Mouse (Mus musculus): ENCODE data around the gene Ankrd55. TPM values are rescaled to one million over a fixed set of nuclear protein-coding genes. Genes with fewer than 3 reads are reported as not detected.
A peak's percentile ranks its signal among the peaks of the same experiment; 100 is the strongest.
"Not testable (repeated sequence)": the region's sequence is repeated elsewhere in the genome, so short reads cannot be mapped to it uniquely, and the experiment has no call there.

Gene Ankrd55
- polyA plus RNA-seq, 1 experiment = 3.0 TPM

DNA sequence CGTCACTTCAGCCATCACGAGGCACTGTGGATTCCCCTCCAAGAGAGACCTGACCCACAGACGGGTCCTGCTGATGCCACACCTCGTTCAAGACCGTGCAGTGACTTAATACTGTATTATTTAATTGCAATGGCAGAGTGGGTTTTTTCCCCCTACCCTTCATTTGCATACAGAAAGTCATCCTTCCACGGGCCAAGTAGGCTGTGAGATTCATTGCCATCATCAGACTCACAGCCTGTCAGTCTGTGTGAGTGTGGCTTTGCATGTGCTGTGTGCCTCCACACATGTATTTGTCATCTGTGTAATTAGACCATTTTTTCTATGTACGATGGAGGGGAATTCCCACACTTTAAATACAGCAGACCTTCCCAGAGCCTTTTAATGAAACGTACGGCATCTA, 1.1 kb downstream of the Ankrd55 start:
- Histone ChIP-seq H3K4me1 (ENCODE audit: control insufficient read depth, insufficient read depth, low read length) (peaks cover 2% of the 10 kb centered on the region; the same call in 1 of the 2 replicates), H3K4me3 (ENCODE audit: insufficient read depth, low read length) (no peak overlapping the region)
- TF ChIP-seq CTCF (IDR thresholded peaks at IDR 0.05; ENCODE audit: low read depth, low read length) (no peak), POLR2A (IDR thresholded peaks at IDR 0.05; ENCODE audit: borderline replicate concordance, low read depth, low read length) (no peak)

GRCm38 (mm10) chr13:112289981-112290380, 1.7 kb downstream of the Ankrd55 start:
- Histone ChIP-seq H3K4me3 (ENCODE audit: insufficient read depth, low read length) (no peak overlapping the region), H3K4me1 (ENCODE audit: control insufficient read depth, insufficient read depth, low read length) (peaks cover 2% of the 10 kb centered on the region; the same call in 1 of the 2 replicates), H3K27ac (ENCODE audit: insufficient read depth, low read depth, low read length) (no peak overlapping the region)
- TF ChIP-seq POLR2A (IDR thresholded peaks at IDR 0.05; ENCODE audit: borderline replicate concordance, low read depth, low read length) (no peak), CTCF (IDR thresholded peaks at IDR 0.05; ENCODE audit: low read depth, low read length) (no peak)

More for the DNA sequence above, 1.1 kb downstream of the Ankrd55 start:
- no peak overlapping the region for H3K27ac ChIP-seq (ENCODE audit: insufficient read depth, low read depth, low read length)

GRCm38 (mm10) chr13:112292489-112292888, 4.2 kb downstream of the Ankrd55 start:
- H3K4me3 ChIP-seq (ENCODE audit: insufficient read depth, low read length) = no peak overlapping the region
- peaks cover 2% of the 10 kb centered on the region; the same call in 1 of the 2 replicates for H3K4me1 ChIP-seq (ENCODE audit: control insufficient read depth, insufficient read depth, low read length)
- no peak overlapping the region for H3K27ac ChIP-seq (ENCODE audit: insufficient read depth, low read depth, low read length)
- no peak for TF ChIP-seq POLR2A (IDR thresholded peaks at IDR 0.05; ENCODE audit: borderline replicate concordance, low read depth, low read length)
- TF ChIP-seq CTCF (IDR thresholded peaks at IDR 0.05; ENCODE audit: low read depth, low read length) = no peak

- no peak overlapping the region for H3K27ac ChIP-seq (ENCODE audit: insufficient read depth, low read depth, low read length)
- TF ChIP-seq POLR2A (IDR thresholded peaks at IDR 0.05; ENCODE audit: borderline replicate concordance, low read depth, low read length) (no peak), CTCF (IDR thresholded peaks at IDR 0.05; ENCODE audit: low read depth, low read length) (no peak)
- H3K4me1 ChIP-seq (ENCODE audit: control insufficient read depth, insufficient read depth, low read length) = peaks cover 2% of the 10 kb centered on the region; the same call in 1 of the 2 replicates
- no peak overlapping the region for H3K4me3 ChIP-seq (ENCODE audit: insufficient read depth, low read length)
These were observed 4.8 kb downstream of the Ankrd55 start for GRCm38 (mm10) chr13:112293092-112293491.

DNA sequence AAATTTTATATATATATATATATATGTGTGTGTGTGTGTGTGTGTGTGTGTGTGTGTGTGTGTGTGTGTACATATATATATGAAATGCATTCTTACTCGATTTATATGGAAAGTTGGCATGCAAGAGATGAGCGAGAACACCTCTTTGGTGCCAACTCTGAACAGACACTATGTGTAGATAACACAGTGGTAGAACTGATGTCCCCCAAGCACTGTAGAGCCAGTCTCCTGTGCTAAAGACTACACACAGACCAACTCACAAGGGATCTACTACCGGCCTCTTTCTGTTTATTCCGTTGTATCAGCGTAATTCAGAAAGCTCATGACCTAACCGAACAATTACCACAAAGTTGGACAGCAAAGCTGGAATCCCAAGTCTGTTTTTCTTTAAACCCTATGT, 6.2 kb downstream of the Ankrd55 start:
- H3K27ac ChIP-seq (ENCODE audit: insufficient read depth, low read depth, low read length) = no peak overlapping the region
- no peak overlapping the region for H3K4me3 ChIP-seq (ENCODE audit: insufficient read depth, low read length)
- no peak for TF ChIP-seq CTCF (IDR thresholded peaks at IDR 0.05; ENCODE audit: low read depth, low read length)
- TF ChIP-seq POLR2A (IDR thresholded peaks at IDR 0.05; ENCODE audit: borderline replicate concordance, low read depth, low read length) = no peak
- H3K4me1 ChIP-seq (ENCODE audit: control insufficient read depth, insufficient read depth, low read length) = peaks cover 2% of the 10 kb centered on the region; the same call in 1 of the 2 replicates

DNA sequence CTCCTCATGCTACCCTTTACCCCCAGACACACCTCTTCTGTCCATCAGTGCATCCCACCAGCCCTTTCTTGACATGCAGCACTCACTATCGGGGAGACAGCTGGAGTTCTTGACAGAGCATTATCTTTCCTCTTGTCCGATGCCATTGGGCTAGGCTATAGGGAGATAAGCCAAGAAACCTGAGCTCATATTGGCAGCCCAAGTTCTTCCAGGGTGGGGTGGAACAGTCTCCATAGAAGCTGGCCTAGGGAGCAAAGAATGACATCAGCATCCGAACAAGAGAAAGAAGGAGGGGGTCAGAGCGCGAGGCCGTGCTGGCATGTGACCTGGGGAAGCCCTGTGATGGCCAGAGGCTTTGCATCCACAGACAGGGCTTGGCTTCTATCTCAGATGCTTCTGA, 9.5 kb downstream of the Ankrd55 start:
- Histone ChIP-seq H3K27ac (ENCODE audit: insufficient read depth, low read depth, low read length) (no peak overlapping the region), H3K4me3 (ENCODE audit: insufficient read depth, low read length) (no peak overlapping the region), H3K4me1 (ENCODE audit: control insufficient read depth, insufficient read depth, low read length) (peaks cover under 1% of the 10 kb centered on the region; the same call in 1 of the 2 replicates)
- no peak for TF ChIP-seq POLR2A (IDR thresholded peaks at IDR 0.05; ENCODE audit: borderline replicate concordance, low read depth, low read length)
- TF ChIP-seq CTCF (IDR thresholded peaks at IDR 0.05; ENCODE audit: low read depth, low read length) = no peak

- Histone ChIP-seq H3K27ac (ENCODE audit: insufficient read depth, low read depth, low read length) (no peak overlapping the region), H3K4me3 (ENCODE audit: insufficient read depth, low read length) (no peak overlapping the region), H3K4me1 (ENCODE audit: control insufficient read depth, insufficient read depth, low read length) (no peaks in the 10 kb centered on the region)
- TF ChIP-seq CTCF (IDR thresholded peaks at IDR 0.05; ENCODE audit: low read depth, low read length) = no peak
- TF ChIP-seq POLR2A (IDR thresholded peaks at IDR 0.05; ENCODE audit: borderline replicate concordance, low read depth, low read length) = no peak
These were observed 15.2 kb downstream of the Ankrd55 start for GRCm38 (mm10) chr13:112303429-112303828.

DNA sequence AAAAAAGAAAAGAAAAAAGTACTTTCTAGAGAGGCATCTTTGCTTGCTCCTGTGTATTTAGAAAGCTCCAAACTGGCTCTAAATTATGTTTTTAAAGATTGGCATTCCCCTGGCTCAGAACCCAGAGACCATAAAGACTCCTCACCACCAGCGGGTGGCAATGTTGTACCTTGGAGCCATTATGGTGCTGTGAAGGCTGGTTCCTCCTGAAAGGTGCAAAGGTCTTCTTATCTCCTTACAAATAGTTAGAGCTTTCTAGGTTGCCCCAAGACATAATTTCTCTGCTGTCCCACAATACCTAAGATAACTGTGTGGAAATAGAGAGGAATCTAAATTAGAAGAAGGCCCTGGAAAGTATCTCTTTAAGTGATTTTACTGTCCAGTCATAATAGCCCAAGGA, 20.4 kb downstream of the Ankrd55 start:
- no peak for TF ChIP-seq POLR2A (IDR thresholded peaks at IDR 0.05; ENCODE audit: borderline replicate concordance, low read depth, low read length)
- peak; percentile 76 for TF ChIP-seq CTCF (IDR thresholded peaks at IDR 0.05; ENCODE audit: low read depth, low read length)

GRCm38 (mm10) chr13:112311611-112312010, 23.4 kb downstream of the Ankrd55 start:
- H3K4me3 ChIP-seq (ENCODE audit: insufficient read depth, low read length); H3K27ac ChIP-seq (ENCODE audit: insufficient read depth, low read depth, low read length); H3K4me1 ChIP-seq (ENCODE audit: control insufficient read depth, insufficient read depth, low read length): not testable (repeated sequence)

More for the DNA sequence above, 20.4 kb downstream of the Ankrd55 start:
- H3K4me1 ChIP-seq (ENCODE audit: control insufficient read depth, insufficient read depth, low read length) = no peaks in the 10 kb centered on the region
- no peak overlapping the region for H3K27ac ChIP-seq (ENCODE audit: insufficient read depth, low read depth, low read length)
- no peak overlapping the region for H3K4me3 ChIP-seq (ENCODE audit: insufficient read depth, low read length)

DNA sequence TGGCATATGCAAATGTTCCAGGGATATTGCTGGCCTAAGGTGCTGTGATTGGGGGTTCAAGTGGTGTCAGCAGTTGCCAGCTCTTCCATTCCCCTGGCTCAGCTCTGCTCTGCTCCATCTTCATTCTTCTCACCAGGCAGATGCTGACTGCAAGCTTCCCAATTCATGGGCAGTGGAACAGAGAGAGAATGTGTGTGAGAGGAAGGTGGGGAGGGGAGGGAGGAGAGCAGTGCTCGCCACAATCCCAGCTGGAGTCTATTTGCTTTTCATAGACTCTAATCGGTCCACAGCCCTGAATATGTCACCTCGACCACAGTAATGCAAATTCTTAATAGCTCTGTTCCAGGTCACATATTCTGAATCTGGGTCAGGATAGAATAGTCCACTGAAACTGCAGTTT, 27.2 kb downstream of the Ankrd55 start:
- peaks cover 5% of the 10 kb centered on the region for H3K4me1 ChIP-seq (ENCODE audit: control insufficient read depth, insufficient read depth, low read length)
- TF ChIP-seq CTCF (IDR thresholded peaks at IDR 0.05; ENCODE audit: low read depth, low read length) = no peak
- no peak for TF ChIP-seq POLR2A (IDR thresholded peaks at IDR 0.05; ENCODE audit: borderline replicate concordance, low read depth, low read length)
- H3K4me3 ChIP-seq (ENCODE audit: insufficient read depth, low read length) = no peak overlapping the region
- no peak overlapping the region for H3K27ac ChIP-seq (ENCODE audit: insufficient read depth, low read depth, low read length)

Measured in bone marrow macrophage, adult 2 months (primary cell).